ENCODE assay signal across 30 mouse cellular contexts in the genomic region with DNA sequence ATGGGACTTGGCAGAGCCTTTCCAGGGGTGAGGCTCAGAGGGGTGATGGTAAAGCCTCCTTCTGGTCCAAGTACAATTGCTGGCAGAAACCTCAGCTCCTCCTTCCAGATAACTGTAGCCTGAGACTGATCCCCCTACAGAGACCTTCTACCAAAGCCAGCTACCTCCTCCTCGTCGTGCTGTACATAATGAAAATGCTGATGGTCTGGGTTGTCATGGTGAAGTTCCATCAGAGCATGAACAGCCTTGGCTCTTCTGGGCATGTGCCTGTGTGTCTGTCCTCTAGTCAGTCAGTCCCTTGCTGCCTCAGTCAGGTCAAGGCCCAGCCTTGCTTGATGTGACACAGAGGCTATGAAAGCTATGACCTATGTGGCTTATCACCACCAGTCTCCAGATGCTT. TPM values are rescaled to one million over a fixed set of nuclear protein-coding genes. Genes with fewer than 3 reads are reported as not detected.
DNase-seq lines count a peak whose midpoint lies in the region; ATAC-seq lines count a peak whose summit lies in the region.
"Had no signal": no experiment of that assay in that cellular context is flagged by ENCODE, and none has a peak within 500 bp of the region (broad histone marks: within the 10 kb centered on the region; RNA-seq: fewer than 3 reads in every experiment).

No protein-coding gene starts in this region.

- DNase-seq in embryo, embryonic 10 days (ENCODE audit: low spot score), result peak; percentile 2
- DNase-seq in embryo, embryonic 9.5 days (ENCODE audit: extremely low spot score), result no peak
- DNase-seq in adrenal gland, adult 8-10 months, result peak; percentile 52
- DNase-seq in adrenal gland, postnatal 10 days, result peak; percentile 10
- DNase-seq in layer of hippocampus, postnatal 25 days (ENCODE audit: extremely low spot score in 1 of 2, low spot score in 1 of 2), result no peak
- DNase-seq: cerebellum, adult 18-20 months; cerebellum, adult 9-10 months; cerebellum, postnatal 14 days; embryo, embryonic 11 days; gastrocnemius, postnatal 10 days; gastrocnemius, postnatal 36 days; kidney, adult 11 months had no signal

- WGBS in midbrain, embryonic 16.5 days, result 66% methylated on average over 2 of the region's 2 CpGs

- no peaks in the 10 kb centered on the region for H3K36me3 ChIP-seq in midbrain, embryonic 16.5 days (ENCODE audit: control insufficient read depth, insufficient read depth, low read length)
- H3K36me3 ChIP-seq: forebrain, embryonic 10.5 days; hindbrain, embryonic 10.5 days; hindbrain, embryonic 13.5 days; intestine, embryonic 15.5 days had no signal

- H3K9ac ChIP-seq in midbrain, embryonic 16.5 days (ENCODE audit: low read depth, low read length), result no peak overlapping the region
- H3K9ac ChIP-seq: forebrain, embryonic 13.5 days; hindbrain, embryonic 13.5 days; intestine, embryonic 15.5 days had no signal

- H3K27me3 ChIP-seq in midbrain, embryonic 16.5 days (ENCODE audit: control insufficient read depth, insufficient read depth, low read depth, low read length), result no peaks in the 10 kb centered on the region
- H3K27me3 ChIP-seq: forebrain, embryonic 13.5 days; hindbrain, embryonic 13.5 days; intestine, embryonic 15.5 days had no signal

- H3K27ac ChIP-seq in midbrain, embryonic 16.5 days (ENCODE audit: low read length), result no peak overlapping the region
- H3K27ac ChIP-seq: forebrain, embryonic 10.5 days; forebrain, embryonic 13.5 days; hindbrain, embryonic 10.5 days; hindbrain, embryonic 13.5 days; intestine, embryonic 15.5 days had no signal

- H3K4me3 ChIP-seq in midbrain, embryonic 16.5 days (ENCODE audit: low read depth, low read length), result no peak overlapping the region
- H3K4me3 ChIP-seq: forebrain, embryonic 10.5 days; forebrain, embryonic 13.5 days; hindbrain, embryonic 10.5 days; hindbrain, embryonic 13.5 days; intestine, embryonic 15.5 days had no signal

- H3K4me1 ChIP-seq in midbrain, embryonic 16.5 days (ENCODE audit: control insufficient read depth, insufficient read depth, low read length), result no peaks in the 10 kb centered on the region
- H3K4me1 ChIP-seq: forebrain, embryonic 10.5 days; forebrain, embryonic 13.5 days; hindbrain, embryonic 10.5 days; hindbrain, embryonic 13.5 days; intestine, embryonic 15.5 days had no signal

- no peaks in the 10 kb centered on the region for H3K9me3 ChIP-seq in midbrain, embryonic 16.5 days (replicated peaks; ENCODE audit: control insufficient read depth, low read length, poor library complexity, severe bottlenecking)
- H3K9me3 ChIP-seq: forebrain, embryonic 10.5 days; forebrain, embryonic 13.5 days; hindbrain, embryonic 10.5 days; hindbrain, embryonic 13.5 days; intestine, embryonic 15.5 days had no signal

- no peak overlapping the region for H3K4me2 ChIP-seq in midbrain, embryonic 16.5 days (ENCODE audit: low read length)
- H3K4me2 ChIP-seq: forebrain, embryonic 13.5 days; heart, embryonic 11.5 days; hindbrain, embryonic 13.5 days; intestine, embryonic 15.5 days had no signal

- no peak for ATAC-seq in midbrain, embryonic 16.5 days
- ATAC-seq: CD4-positive, CD25-positive, alpha-beta regulatory T cell, adult 4 months; forebrain, embryonic 13.5 days; forebrain, embryonic 16.5 days; hindbrain, embryonic 16.5 days; intestine, embryonic 15.5 days had no signal

RNA-seq across cellular contexts. Expression of a gene that starts 15.2 kb away (rescaled TPM):
- total RNA-seq in adrenal gland, adult 8-10 months (2022), result 1 to 10 TPM in 2 of 4 experiments, under 1 TPM in 2; 0.64 to 1.2 (median 1.1) TPM
- total RNA-seq in adrenal gland, postnatal 10 days (2021), result under 1 TPM; 0.39 to 0.42 TPM
- polyA plus RNA-seq in midbrain, embryonic 16.5 days (2015; fragmentation: Nextera tagmentation; extraction: Ambion mirVana), result 3.6 and 3.8 TPM in 2 replicates
- 10 to 100 TPM; 13.7 to 14.2 TPM for total RNA-seq in layer of hippocampus, postnatal 25 days (2021)
- total RNA-seq: common myeloid progenitor, adult 5-6 weeks; gastrocnemius, adult 18-20 months; gastrocnemius, postnatal 36 days; granulocyte monocyte progenitor cell, adult 5-6 weeks; heart, adult 8-10 months; heart, postnatal 25 days; MEL had no signal
- polyA plus RNA-seq: C2C12; embryonic facial prominence, embryonic 11.5 days had no signal

RNA-seq across cellular contexts. Expression of a gene that starts 55.7 kb away (rescaled TPM):
- total RNA-seq in adrenal gland, adult 8-10 months (2022), result 10 to 100 TPM; 21.4 to 29.9 (median 26.2) TPM
- total RNA-seq in adrenal gland, postnatal 10 days (2021), result 10 to 100 TPM; 17.5 to 29.2 TPM
- 21.8 and 25.0 TPM in 2 replicates for polyA plus RNA-seq in midbrain, embryonic 16.5 days (2015; fragmentation: Nextera tagmentation; extraction: Ambion mirVana)
- 10 to 100 TPM; 20.8 to 26.5 TPM for total RNA-seq in layer of hippocampus, postnatal 25 days (2021)

RNA-seq across cellular contexts. Expression of a gene that starts 56.0 kb away (rescaled TPM):
- total RNA-seq in adrenal gland, adult 8-10 months (2022), result 1 to 10 TPM; 3.3 to 3.6 (median 3.4) TPM
- 1 to 10 TPM; 5.8 to 6.7 TPM for total RNA-seq in adrenal gland, postnatal 10 days (2021)
- polyA plus RNA-seq in midbrain, embryonic 16.5 days (2015; fragmentation: Nextera tagmentation; extraction: Ambion mirVana), result 3.2 and 3.3 TPM in 2 replicates
- 1 to 10 TPM; 1.3 to 1.8 TPM for total RNA-seq in layer of hippocampus, postnatal 25 days (2021)

Comparison
In these comparisons a context has a peak if more than half of its experiments do, and no peak if none do; other contexts are left out.
1. DNase-seq: peak in embryo, embryonic 10 days (single experiment), adrenal gland, adult 8-10 months (single experiment) and adrenal gland, postnatal 10 days (single experiment); none in embryo, embryonic 9.5 days (single experiment) and layer of hippocampus, postnatal 25 days (0 of 2).
2. RNA of a gene that starts 15.2 kb away (total RNA-seq): 13.7 to 14.2 TPM in layer of hippocampus, postnatal 25 days; 0.64 to 1.2 TPM in adrenal gland, adult 8-10 months and 0.39 to 0.42 TPM in adrenal gland, postnatal 10 days; every median in the first group is over 4 times any median in the second.